Mouse (Mus musculus) olfactory bulb, adult 2 months (tissue): ENCODE measurements around the gene Dbndd1. TPM values are rescaled to one million over a fixed set of nuclear protein-coding genes. Genes with fewer than 3 reads are reported as not detected.

ENCODE experiments used
- H3K27ac ChIP-seq: fragments of 200-500 bp; 2 replicates; pipeline ENCODE4 v1.5.1; 2012; ENCODE audit warnings: low read depth, low read length; ENCODE audit not compliant: insufficient read depth
- H3K4me1 ChIP-seq: fragments of 200-500 bp; 2 replicates; pipeline ENCODE4 v1.6.1; 2012; ENCODE audit warnings: low read length; ENCODE audit not compliant: control insufficient read depth, insufficient read depth
- H3K4me3 ChIP-seq: fragments of 200-500 bp; 2 replicates; pipeline ENCODE4 v1.5.1; 2012; ENCODE audit warnings: mild to moderate bottlenecking, low read depth, low read length, moderate library complexity; ENCODE audit not compliant: insufficient read depth
- CTCF ChIP-seq: fragments of 200-500 bp; IDR thresholded peaks from 2 replicates; pipeline ENCODE4 v1.5.1; 2012; ENCODE audit warnings: low read depth, mild to moderate bottlenecking, low read length, moderate library complexity; ENCODE audit not compliant: insufficient read depth
- POLR2A ChIP-seq: fragments of 200-500 bp; IDR thresholded peaks from 2 replicates; pipeline ENCODE4 v1.6.1; 2012; ENCODE audit warnings: mild to moderate bottlenecking, low read depth, low read length, moderate library complexity; ENCODE audit not compliant: insufficient read depth
- WGBS: fragments of 180-500 bp; shearing (Covaris S2); methylation state at CpG from one replicate; pipeline ENCODE4 v1.1.7; 2018; 5-methylcytosine and 5-hydroxymethylcytosine counted together
- polyA plus RNA-seq: library from polyadenylated mRNA; stranded (reverse); fragments of >200 nt; gene quantifications from 2 replicates; pipeline ENCODE4 v1.2.4, GENCODE M21; 2012; ENCODE audit warnings: low replicate concordance; ENCODE audit not compliant: missing spikeins, insufficient read depth, insufficient read length

The Dbndd1 gene
- polyA plus RNA-seq, 1 experiment, result not detected

GRCm38 (mm10) chr8:123502192-123502591 is 13.1 kb downstream of the Dbndd1 start:
- Histone ChIP-seq H3K4me1 (peaks cover 26% of the 10 kb centered on the region), H3K4me3 (no peak overlapping the region), H3K27ac (no peak overlapping the region)
- no peak for TF ChIP-seq CTCF
- TF ChIP-seq POLR2A, result no peak
- WGBS, result 83% methylated on average over 5 of the region's 5 CpGs

GRCm38 (mm10) chr8:123499556-123499955 is 15.7 kb downstream of the Dbndd1 start:
- TF ChIP-seq POLR2A (no peak), CTCF (no peak)
- Histone ChIP-seq H3K27ac (no peak overlapping the region), H3K4me3 (no peak overlapping the region), H3K4me1 (peaks cover 12% of the 10 kb centered on the region)
- WGBS, result 69% methylated on average over 11 of the region's 11 CpGs

- 84% methylated on average over 11 of the region's 11 CpGs for WGBS
Observed at GRCm38 (mm10) chr8:123498963-123499362, 16.3 kb downstream of the Dbndd1 start.

GRCm38 (mm10) chr8:123497699-123498098 is 17.6 kb downstream of the Dbndd1 start:
- Histone ChIP-seq H3K4me1 (peaks cover 8% of the 10 kb centered on the region), H3K27ac (no peak overlapping the region), H3K4me3 (no peak overlapping the region)
- no peak for TF ChIP-seq CTCF
- TF ChIP-seq POLR2A, result no peak
- 86% methylated on average over 4 of the region's 4 CpGs for WGBS

More at GRCm38 (mm10) chr8:123498963-123499362, 16.3 kb downstream of the Dbndd1 start:
- no peak for TF ChIP-seq POLR2A
- Histone ChIP-seq H3K4me3 (no peak overlapping the region), H3K4me1 (peaks cover 8% of the 10 kb centered on the region), H3K27ac (no peak overlapping the region)

- 81% methylated on average over 9 of the region's 9 CpGs for WGBS
- Histone ChIP-seq H3K4me1 (no peaks in the 10 kb centered on the region), H3K27ac (no peak overlapping the region), H3K4me3 (no peak overlapping the region)
- TF ChIP-seq POLR2A (no peak), CTCF (no peak)
Observed at GRCm38 (mm10) chr8:123492898-123493297, 22.4 kb downstream of the Dbndd1 start.

- TF ChIP-seq POLR2A (no peak), CTCF (no peak)
Observed at GRCm38 (mm10) chr8:123491280-123492075, 23.8 kb downstream of the Dbndd1 start.

GRCm38 (mm10) chr8:123482627-123483026 is 32.6 kb downstream of the Dbndd1 start:
- H3K4me1 ChIP-seq, result peaks cover 8% of the 10 kb centered on the region
- 83% methylated on average over 7 of the region's 7 CpGs for WGBS
- H3K27ac ChIP-seq, result no peak overlapping the region
- TF ChIP-seq POLR2A (no peak), CTCF (no peak)
- H3K4me3 ChIP-seq, result no peak overlapping the region

More at GRCm38 (mm10) chr8:123491280-123492075, 23.8 kb downstream of the Dbndd1 start:
- no peaks in the 10 kb centered on the region for H3K4me1 ChIP-seq
- H3K4me3 ChIP-seq, result no peak overlapping the region
- WGBS, result 91% methylated on average over 15 of the region's 15 CpGs
- no peak overlapping the region for H3K27ac ChIP-seq

GRCm38 (mm10) chr8:123478456-123479218 is 36.6 kb downstream of the Dbndd1 start:
- H3K4me3 ChIP-seq, result peak overlapping the region; percentile 43
- 32% methylated on average over 16 of the region's 16 CpGs for WGBS
- H3K27ac ChIP-seq, result peak overlapping the region; percentile 94
- TF ChIP-seq POLR2A (no peak), CTCF (no peak)
- peaks cover 15% of the 10 kb centered on the region for H3K4me1 ChIP-seq

GRCm38 (mm10) chr8:123477737-123478258 is 37.5 kb downstream of the Dbndd1 start, which contains the start of gene Afg3l1:
Gene Afg3l1, plus strand, starts transcription at chr8:123477903.
- Histone ChIP-seq H3K4me3 (peak within 1 kb of the TSS; percentile 82), H3K27ac (peak within 1 kb of the TSS; percentile 94), H3K4me1 (peaks cover 15% of the 10 kb centered on the region)
- WGBS, result under 1% methylated on average over 57 of the region's 58 CpGs
- TF ChIP-seq POLR2A (peak; percentile 76), CTCF (no peak)
